Mouse (Mus musculus) bone marrow macrophage, adult 2 months (primary cell): ENCODE measurements around the gene Klf2.

Experiments
- CTCF ChIP-seq: IDR thresholded peaks from 2 replicates; pipeline ENCODE4 v1.5.1; 2012; ENCODE audit warnings: low read depth, mild to moderate bottlenecking, low read length, moderate library complexity
- POLR2A ChIP-seq: IDR thresholded peaks from 2 replicates; pipeline ENCODE4 v1.6.1; 2012; ENCODE audit warnings: mild to moderate bottlenecking, low read depth, low read length, borderline replicate concordance

DNA sequence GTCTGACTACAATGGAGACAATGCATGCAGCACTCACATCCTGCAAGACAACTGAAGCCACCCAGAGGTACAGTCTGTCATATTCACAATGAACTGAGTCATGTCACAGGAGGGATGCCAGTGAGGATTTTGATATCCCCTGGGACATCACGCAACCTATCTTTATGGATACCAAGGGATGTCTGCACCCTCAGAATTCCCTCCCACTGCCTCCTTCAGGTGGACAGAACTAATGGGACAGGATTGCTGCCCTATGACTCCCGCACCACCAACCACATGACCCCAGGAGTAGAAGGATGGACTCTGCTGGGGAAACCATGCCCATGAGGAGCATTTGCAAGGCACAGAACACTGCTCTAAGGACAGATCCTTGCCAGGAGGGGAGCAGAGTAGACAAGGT is 47.6 kb downstream of the Klf2 start:
- TF ChIP-seq CTCF (no peak), POLR2A (no peak)
